Mouse (Mus musculus): ENCODE results near the gene Fgf5.

Fgf5 gene

DNA sequence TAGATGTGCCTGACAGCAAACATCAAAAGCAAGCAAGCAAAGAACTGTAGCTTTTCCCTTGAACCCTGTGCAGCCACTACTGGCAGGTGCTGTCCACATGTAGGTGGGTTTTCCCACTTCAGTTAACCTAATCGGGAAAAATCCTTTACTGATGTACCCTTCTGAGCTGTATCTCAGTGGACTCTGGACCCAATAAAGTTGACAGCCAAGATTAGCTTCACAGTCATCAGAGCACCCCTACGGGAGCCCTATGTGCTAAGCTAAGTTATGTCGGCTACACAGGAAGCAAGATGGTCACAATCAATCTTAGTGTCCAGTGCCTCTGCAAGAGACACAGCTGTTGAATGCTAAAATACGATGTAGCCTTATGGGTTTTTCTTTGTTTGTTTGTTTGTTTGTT lies 46.1 kb downstream of the Fgf5 start:
- no peak for DNase-seq (ENCODE audit: low read depth, low spot score)

- DNase-seq (ENCODE audit: low read depth, low spot score) = no peak
Measured at GRCm38 (mm10) chr5:98305673-98306072, 51.7 kb downstream of the Fgf5 start.

DNA sequence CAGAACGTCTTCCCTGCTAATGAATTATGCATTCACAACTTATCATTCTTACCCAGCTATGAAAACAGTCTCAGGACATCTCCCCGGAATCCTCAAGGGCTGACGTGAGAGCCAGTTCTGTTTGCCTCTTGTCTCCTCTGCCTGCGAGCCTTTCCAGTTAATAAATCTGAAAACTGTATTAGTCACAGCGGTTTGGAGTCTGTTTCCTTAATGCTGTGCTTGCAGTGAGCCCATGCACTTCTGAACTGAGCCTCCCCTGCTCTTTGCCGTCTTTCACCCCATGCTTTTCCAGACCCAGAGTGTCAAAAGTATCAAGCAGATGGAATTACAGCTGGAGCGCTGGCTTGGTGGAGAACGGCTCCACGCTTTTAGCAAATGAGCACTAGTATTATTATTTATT lies 52.5 kb downstream of the Fgf5 start:
- DNase-seq (ENCODE audit: low read depth, low spot score) = no peak

DNA sequence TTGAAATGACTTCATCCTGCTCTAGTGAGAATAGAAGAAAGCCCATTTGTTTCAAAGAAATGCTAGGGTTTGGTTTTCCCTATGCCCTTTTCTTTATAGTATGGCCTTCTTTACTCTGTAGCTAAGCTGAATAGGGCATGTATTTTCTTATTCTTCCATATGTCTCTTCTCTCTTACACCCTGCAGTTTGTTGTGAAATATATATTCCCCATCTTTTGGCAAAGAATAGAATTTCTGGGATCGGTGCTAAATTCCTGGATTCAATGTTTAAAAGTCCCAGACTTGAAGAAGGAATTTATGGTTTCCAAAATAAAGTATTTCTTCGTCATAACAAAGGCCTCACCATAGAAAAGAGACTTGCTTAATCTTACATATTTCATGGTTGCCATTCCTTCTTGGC lies 72.6 kb downstream of the Fgf5 start:
- DNase-seq (ENCODE audit: low read depth, low spot score) = no peak

All from R1 (cell line).